Mouse (Mus musculus) myocyte (in vitro differentiated cells): ENCODE measurements around the gene Atp5j2. TPM values are rescaled to one million over a fixed set of nuclear protein-coding genes. Genes with fewer than 3 reads are reported as not detected.

Experiments used
- H3K27me3 ChIP-seq: one replicate; pipeline ENCODE4 v1.6.1; 2011; ENCODE audit not compliant: control insufficient read depth, insufficient read depth, insufficient read length
- H3K36me3 ChIP-seq: one replicate; pipeline ENCODE4 v1.6.1; 2011; ENCODE audit not compliant: control insufficient read depth, insufficient read depth
- H3K4me2 ChIP-seq: one replicate; pipeline ENCODE4 v1.6.1; 2011; ENCODE audit warnings: low read depth, control low read depth
- H3K4me3 ChIP-seq: one replicate; pipeline ENCODE4 v1.5.1; 2011; ENCODE audit warnings: mild to moderate bottlenecking, control low read depth, moderate library complexity
- H3K79me2 ChIP-seq: one replicate; pipeline ENCODE4 v1.6.1; 2011; ENCODE audit not compliant: control insufficient read depth, insufficient read depth
- H3ac ChIP-seq: one replicate; pipeline ENCODE4 v1.6.1; 2011; ENCODE audit not compliant: control insufficient read depth, insufficient read length
- CEBPB ChIP-seq: IDR thresholded peaks from 2 replicates; pipeline ENCODE4 v1.6.1; 2011; ENCODE audit warnings: mild to moderate bottlenecking, moderate library complexity; ENCODE audit not compliant: poor library complexity, insufficient read depth, severe bottlenecking
- E2F4 ChIP-seq: IDR thresholded peaks from one replicate; pipeline ENCODE4 v1.6.1; 2011; ENCODE audit warnings: mild to moderate bottlenecking, control low read depth, moderate library complexity; ENCODE audit not compliant: insufficient read depth
- MAX ChIP-seq: IDR thresholded peaks from one replicate; pipeline ENCODE4 v1.6.1; 2011; ENCODE audit warnings: low read depth, mild to moderate bottlenecking, control low read depth
- MYOD1 ChIP-seq, 3 experiments: IDR thresholded peaks; one replicate each; pipeline ENCODE4 v1.6.1; 2011; ENCODE audit warnings: control low read depth in 2 of 3, low read depth in 2 of 3, mild to moderate bottlenecking in 2 of 3, moderate library complexity in 1 of 3; ENCODE audit not compliant: insufficient read length in 2 of 3, control insufficient read depth in 1 of 3
- MYOG ChIP-seq, 3 experiments: IDR thresholded peaks; one replicate each; pipeline ENCODE4 v1.6.1; 2011; ENCODE audit warnings: control low read depth in 2 of 3, low read depth in 2 of 3, mild to moderate bottlenecking in 2 of 3; ENCODE audit not compliant: insufficient read length in 2 of 3, control insufficient read depth in 1 of 3, insufficient read depth in 1 of 3
- POLR2A ChIP-seq: IDR thresholded peaks from one replicate; pipeline ENCODE4 v1.6.1; 2011; ENCODE audit warnings: low read depth, mild to moderate bottlenecking, control low read depth, moderate library complexity; ENCODE audit not compliant: insufficient read length
- POLR2AphosphoS2 ChIP-seq: IDR thresholded peaks from one replicate; pipeline ENCODE4 v1.6.1; 2011; ENCODE audit warnings: low read depth, control low read depth; ENCODE audit not compliant: insufficient read length
- REST ChIP-seq: IDR thresholded peaks from one replicate; pipeline ENCODE4 v1.6.1; 2011; ENCODE audit warnings: mild to moderate bottlenecking, control low read depth, moderate library complexity; ENCODE audit not compliant: insufficient read depth, insufficient read length
- SRF ChIP-seq: IDR thresholded peaks from one replicate; pipeline ENCODE4 v1.6.1; 2011; ENCODE audit warnings: low read depth; ENCODE audit not compliant: control insufficient read depth, insufficient read length
- TCF12 ChIP-seq: IDR thresholded peaks from one replicate; pipeline ENCODE4 v1.6.1; 2011; ENCODE audit warnings: mild to moderate bottlenecking, control low read depth; ENCODE audit not compliant: poor library complexity, insufficient read depth, severe bottlenecking
- TCF3 ChIP-seq: IDR thresholded peaks from one replicate; pipeline ENCODE4 v1.6.1; 2011; ENCODE audit warnings: low read depth, control low read depth; ENCODE audit not compliant: insufficient read length
- USF1 ChIP-seq: IDR thresholded peaks from one replicate; pipeline ENCODE4 v1.6.1; 2011; ENCODE audit warnings: low read depth, mild to moderate bottlenecking, control low read depth, moderate library complexity
- polyA plus RNA-seq: library from polyadenylated mRNA; unstranded; fragments of >200 nt; fragmentation: generic; extraction: Trizol; gene quantifications from one replicate; pipeline ENCODE4 v1.2.1, GENCODE M21; 2012; ENCODE audit warnings: missing spikeins

Atp5j2 gene
- polyA plus RNA-seq, 1 experiment, result 683 TPM

DNA sequence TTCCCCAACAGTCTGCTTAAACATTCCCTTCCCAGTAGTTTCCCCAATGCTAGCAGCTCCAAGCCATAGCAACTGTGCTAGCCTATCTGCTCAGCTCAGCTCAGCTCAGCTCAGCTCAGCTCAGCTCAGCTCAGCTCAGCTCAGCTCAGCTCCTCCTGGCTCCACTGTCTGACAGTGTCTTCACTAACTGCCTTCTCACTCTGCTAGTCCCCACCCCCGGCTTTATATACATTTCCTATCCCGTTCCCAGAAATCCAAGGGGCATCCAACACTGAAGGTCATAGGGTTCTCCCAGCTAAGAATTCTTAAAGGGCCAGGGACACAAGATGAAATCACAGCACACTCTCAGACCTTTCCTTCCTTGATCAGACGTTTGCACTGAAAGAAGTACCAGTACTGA, 27.2 kb downstream of the Atp5j2 start:
- Histone ChIP-seq H3ac (no peak overlapping the region), H3K27me3 (no peaks in the 10 kb centered on the region), H3K4me2 (no peak overlapping the region), H3K79me2 (peaks cover 35% of the 10 kb centered on the region), H3K4me3 (no peak overlapping the region), H3K36me3 (peaks cover 3% of the 10 kb centered on the region)
- TF ChIP-seq REST (no peak), SRF (no peak), MAX (no peak), CEBPB (no peak), POLR2AphosphoS2 (no peak), MYOG (IDR thresholded peaks at IDR 0.05; ENCODE audit: control insufficient read depth in 1 of 3, insufficient read depth in 1 of 3, insufficient read length in 2 of 3, low read depth in 2 of 3) (no peak), TCF3 (no peak), MYOD1 (IDR thresholded peaks at IDR 0.05; ENCODE audit: control insufficient read depth in 1 of 3, insufficient read length in 2 of 3, low read depth in 2 of 3) (no peak), USF1 (no peak), E2F4 (no peak), POLR2A (no peak), TCF12 (no peak)

DNA sequence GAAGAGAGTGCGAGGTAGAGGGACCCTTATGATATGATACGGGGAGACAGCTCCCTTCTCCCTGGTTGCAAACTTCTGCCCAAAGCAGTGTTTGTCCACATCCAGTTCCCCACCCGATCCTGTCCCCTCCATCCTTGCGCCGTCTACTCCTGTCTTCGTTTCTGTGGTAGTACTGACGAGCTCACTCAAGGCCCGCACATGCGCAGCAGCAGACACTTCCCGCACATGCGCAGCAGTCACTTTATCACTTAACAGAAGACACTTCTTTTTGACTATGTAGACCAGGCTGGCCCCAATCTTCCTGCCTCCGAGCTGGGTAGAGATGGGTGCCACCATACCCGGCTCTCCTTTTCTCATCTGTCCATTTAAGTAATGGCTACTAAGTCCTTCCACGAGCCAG, 30.5 kb downstream of the Atp5j2 start:
- Histone ChIP-seq H3K79me2 (peaks cover 11% of the 10 kb centered on the region), H3K36me3 (peaks cover 10% of the 10 kb centered on the region), H3K27me3 (no peaks in the 10 kb centered on the region), H3ac (no peak overlapping the region), H3K4me2 (no peak overlapping the region), H3K4me3 (no peak overlapping the region)
- TF ChIP-seq SRF (no peak), POLR2A (no peak), MYOG (IDR thresholded peaks at IDR 0.05; ENCODE audit: control insufficient read depth in 1 of 3, insufficient read depth in 1 of 3, insufficient read length in 2 of 3, low read depth in 2 of 3) (no peak), MAX (no peak), TCF12 (no peak), MYOD1 (IDR thresholded peaks at IDR 0.05; ENCODE audit: control insufficient read depth in 1 of 3, insufficient read length in 2 of 3, low read depth in 2 of 3) (no peak), E2F4 (no peak), CEBPB (no peak), USF1 (no peak), REST (no peak), POLR2AphosphoS2 (no peak), TCF3 (no peak)

DNA sequence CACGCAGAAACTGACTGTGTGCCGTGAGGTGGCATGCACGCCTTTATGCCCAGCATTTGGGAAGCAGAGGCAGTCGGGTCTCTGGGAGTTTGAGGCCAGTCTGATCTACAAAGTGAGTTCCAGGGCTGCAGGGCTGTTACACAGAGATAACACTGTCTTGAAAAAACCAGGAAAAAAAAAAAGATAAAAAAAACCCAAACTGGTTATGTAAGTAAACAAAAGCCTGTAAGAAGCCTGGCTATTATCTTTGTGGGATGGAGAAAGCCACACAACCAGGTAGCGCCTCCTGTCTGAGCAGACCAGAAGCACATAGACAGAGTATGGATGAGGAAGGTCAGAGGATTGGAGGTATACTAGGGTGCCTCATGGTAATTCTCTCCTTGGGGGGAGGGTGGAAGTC, 39.2 kb downstream of the Atp5j2 start:
- Histone ChIP-seq H3K4me2 (no peak overlapping the region), H3K79me2 (no peaks in the 10 kb centered on the region), H3ac (no peak overlapping the region), H3K4me3 (no peak overlapping the region), H3K36me3 (peaks cover 19% of the 10 kb centered on the region), H3K27me3 (no peaks in the 10 kb centered on the region)
- TF ChIP-seq TCF3, result no peak
- TF ChIP-seq E2F4, result no peak
- TF ChIP-seq REST, result no peak
- no peak for TF ChIP-seq MAX
- no peak for TF ChIP-seq MYOG (IDR thresholded peaks at IDR 0.05; ENCODE audit: control insufficient read depth in 1 of 3, insufficient read depth in 1 of 3, insufficient read length in 2 of 3, low read depth in 2 of 3)
- TF ChIP-seq CEBPB, result no peak

DNA sequence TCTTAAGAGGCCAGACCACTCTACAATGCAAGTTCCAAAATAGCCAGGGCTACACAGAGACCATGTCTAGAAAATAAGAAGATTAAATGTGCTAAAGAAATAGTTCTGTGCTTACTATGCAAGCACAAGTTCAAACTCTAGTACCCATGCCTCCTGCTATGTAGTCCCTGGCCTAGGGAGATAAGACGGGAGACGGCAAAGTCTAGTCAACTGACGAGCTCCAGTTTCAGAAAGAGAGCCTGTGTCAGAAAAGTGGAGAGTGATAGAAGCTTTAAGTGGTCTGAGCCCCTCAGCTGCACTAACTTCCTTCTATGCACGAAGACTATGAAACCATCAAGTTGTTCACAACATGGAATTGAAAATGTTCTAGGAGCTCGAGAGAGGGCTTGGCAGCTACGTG, 42.6 kb downstream of the Atp5j2 start:
- H3ac ChIP-seq, result no peak overlapping the region
- H3K27me3 ChIP-seq, result no peaks in the 10 kb centered on the region
- H3K36me3 ChIP-seq, result peaks cover 37% of the 10 kb centered on the region
- TF ChIP-seq SRF (no peak), POLR2AphosphoS2 (no peak), REST (no peak), CEBPB (no peak), TCF3 (no peak), POLR2A (no peak)
- H3K79me2 ChIP-seq, result no peaks in the 10 kb centered on the region
- no peak overlapping the region for H3K4me3 ChIP-seq
- no peak overlapping the region for H3K4me2 ChIP-seq

DNA sequence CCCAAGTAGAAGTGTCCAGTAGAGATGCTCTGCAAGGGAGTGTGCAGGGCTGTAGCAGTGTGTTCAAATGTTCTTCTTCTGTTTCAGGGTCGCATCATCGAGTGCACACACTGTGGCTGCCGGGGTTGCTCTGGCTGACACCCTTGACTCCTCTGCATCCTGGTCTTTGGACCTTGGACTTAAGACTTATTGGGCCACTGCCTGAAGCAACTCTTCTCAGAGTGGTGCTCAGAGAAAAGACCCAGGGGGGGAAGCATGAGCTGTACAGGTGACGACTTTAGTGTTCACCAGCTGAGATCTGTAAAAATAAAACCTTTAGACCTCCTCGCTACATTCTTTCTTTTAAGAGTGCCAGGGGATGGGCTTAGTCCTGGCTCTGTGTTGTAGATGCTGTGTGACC, 44.1 kb downstream of the Atp5j2 start:
- no peak overlapping the region for H3K4me2 ChIP-seq
- no peak overlapping the region for H3ac ChIP-seq
- H3K79me2 ChIP-seq, result peaks cover 3% of the 10 kb centered on the region
- no peaks in the 10 kb centered on the region for H3K27me3 ChIP-seq
- TF ChIP-seq POLR2A, result no peak
- no peak for TF ChIP-seq E2F4
- no peak for TF ChIP-seq REST
- TF ChIP-seq POLR2AphosphoS2, result no peak
- TF ChIP-seq MAX, result no peak
- no peak for TF ChIP-seq USF1
- no peak for TF ChIP-seq SRF
- no peak for TF ChIP-seq TCF12
- no peak for TF ChIP-seq CEBPB
- TF ChIP-seq MYOD1 (IDR thresholded peaks at IDR 0.05; ENCODE audit: control insufficient read depth in 1 of 3, insufficient read length in 2 of 3, low read depth in 2 of 3), result no peak
- TF ChIP-seq MYOG (IDR thresholded peaks at IDR 0.05; ENCODE audit: control insufficient read depth in 1 of 3, insufficient read depth in 1 of 3, insufficient read length in 2 of 3, low read depth in 2 of 3), result no peak
- no peak for TF ChIP-seq TCF3
- peaks cover 51% of the 10 kb centered on the region for H3K36me3 ChIP-seq
- H3K4me3 ChIP-seq, result no peak overlapping the region
